Mouse (Mus musculus) urinary bladder, postnatal 10 days (tissue): Measurements from ENCODE around the gene Bcap29.
"Not testable (repeated sequence)": the region's sequence is repeated elsewhere in the genome, so short reads cannot be mapped to it uniquely, and the experiment has no call there.

Experiments
- DNase-seq: peaks from one replicate; pipeline ENCODE4 v3.0.0; 2022; ENCODE audit warnings: low spot score

Gene Bcap29

GRCm38 (mm10) chr12:31578691-31579476 lies 55.6 kb downstream of the Bcap29 start:
- no peak for DNase-seq

DNA sequence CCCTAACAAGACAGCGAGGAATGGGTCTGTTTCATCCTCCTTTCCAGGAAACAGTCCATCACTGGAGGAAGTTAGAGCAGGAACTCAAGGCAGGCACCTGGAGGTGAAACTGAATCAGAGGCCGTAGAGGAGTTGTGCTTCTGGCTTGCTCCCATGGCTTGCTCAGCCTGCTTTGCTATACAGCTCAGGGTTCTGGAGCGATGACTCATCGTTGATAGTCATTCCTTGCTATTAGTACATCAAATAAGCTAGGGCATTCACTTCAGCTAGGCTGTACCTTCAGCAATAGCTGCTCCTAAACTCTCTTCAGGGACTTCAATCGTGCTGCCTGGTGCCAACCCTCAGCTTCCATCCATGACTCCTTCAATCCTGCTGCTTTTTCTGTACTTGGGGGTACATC lies 60.0 kb downstream of the Bcap29 start:
- no peak for DNase-seq

DNA sequence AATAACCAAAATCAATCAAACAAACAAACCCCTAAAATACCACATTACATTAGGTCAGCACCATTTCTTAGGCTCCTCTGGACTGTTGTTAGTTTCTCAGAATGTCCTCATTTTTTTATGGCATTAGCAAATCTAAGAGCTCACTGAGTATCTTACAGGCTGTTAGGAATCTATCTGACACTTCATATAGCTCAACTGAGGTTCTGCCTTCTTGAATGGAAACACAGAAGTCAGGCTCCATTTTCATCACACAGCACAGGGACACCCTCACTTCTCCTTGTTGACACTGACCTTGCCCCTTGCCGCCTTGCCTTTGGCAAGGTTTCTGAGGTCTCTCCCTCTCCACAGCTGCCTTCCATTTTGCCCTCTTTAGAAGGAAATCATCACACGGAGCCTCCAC lies 64.7 kb downstream of the Bcap29 start:
- DNase-seq: no peak

DNA sequence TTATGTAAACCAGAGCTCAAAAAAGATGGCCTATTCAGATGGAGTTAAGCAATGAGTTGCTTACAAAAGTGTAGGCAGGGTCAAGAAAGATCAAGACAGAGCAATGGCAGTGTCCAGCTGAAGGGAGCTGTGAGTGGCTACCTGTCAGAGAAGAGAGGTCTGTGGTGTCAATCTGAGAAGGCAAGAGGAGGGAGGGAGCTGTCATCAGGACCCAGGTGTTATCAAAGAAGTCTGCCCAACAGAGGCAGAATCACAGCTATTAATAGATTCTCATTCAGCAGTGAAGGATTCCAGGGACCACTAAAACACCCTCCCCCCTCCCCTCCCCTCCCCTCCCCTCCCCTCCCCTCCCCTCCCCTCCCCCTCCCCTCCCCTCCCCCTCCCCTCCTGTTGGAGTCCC lies 65.8 kb downstream of the Bcap29 start:
- no peak for DNase-seq

GRCm38 (mm10) chr12:31567535-31567934 lies 66.9 kb downstream of the Bcap29 start:
- not testable (repeated sequence) for DNase-seq

- no peak for DNase-seq
Measured at GRCm38 (mm10) chr12:31560712-31561111, 73.7 kb downstream of the Bcap29 start.

DNA sequence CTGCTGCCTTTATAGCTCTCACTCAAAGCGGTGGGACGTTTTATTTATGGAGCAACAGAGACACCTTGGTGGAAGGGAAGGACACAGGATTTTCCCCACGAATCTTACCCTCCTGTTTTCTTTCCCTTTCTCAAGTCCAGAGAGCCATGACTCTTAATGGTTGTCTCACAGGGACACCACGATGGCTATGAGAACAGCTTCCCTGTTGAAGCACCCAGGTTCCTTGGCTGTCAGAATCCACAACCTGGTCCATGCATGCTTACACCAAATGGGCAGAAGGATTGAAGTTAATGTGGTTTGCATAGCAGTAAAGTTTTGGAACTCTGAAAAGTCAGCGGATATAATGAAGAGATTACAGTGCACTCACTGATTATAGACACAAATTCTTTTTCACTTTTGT lies 74.5 kb downstream of the Bcap29 start:
- no peak for DNase-seq

GRCm38 (mm10) chr12:31554371-31554770 lies 80.1 kb downstream of the Bcap29 start:
- DNase-seq: no peak

GRCm38 (mm10) chr12:31551252-31551651 lies 83.2 kb downstream of the Bcap29 start:
- no peak for DNase-seq

DNA sequence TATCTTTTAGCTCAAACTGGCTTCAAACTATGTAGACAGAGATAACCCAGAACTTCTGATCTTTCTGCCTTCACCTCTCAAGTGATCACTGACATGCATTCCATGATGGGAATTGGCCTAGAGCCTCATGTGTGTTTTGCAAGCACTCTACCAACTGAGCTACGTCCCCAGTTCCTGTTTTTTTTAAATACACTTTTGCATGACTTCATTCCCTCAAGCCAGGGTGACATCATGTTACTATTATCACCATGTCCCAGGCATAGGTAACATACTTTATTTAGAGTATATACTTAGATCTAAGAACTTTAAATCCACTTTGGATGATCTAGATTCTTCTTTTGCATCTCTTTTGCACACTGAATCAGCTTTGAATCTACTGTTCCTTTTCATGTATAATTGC lies 88.4 kb downstream of the Bcap29 start:
- no peak for DNase-seq

DNA sequence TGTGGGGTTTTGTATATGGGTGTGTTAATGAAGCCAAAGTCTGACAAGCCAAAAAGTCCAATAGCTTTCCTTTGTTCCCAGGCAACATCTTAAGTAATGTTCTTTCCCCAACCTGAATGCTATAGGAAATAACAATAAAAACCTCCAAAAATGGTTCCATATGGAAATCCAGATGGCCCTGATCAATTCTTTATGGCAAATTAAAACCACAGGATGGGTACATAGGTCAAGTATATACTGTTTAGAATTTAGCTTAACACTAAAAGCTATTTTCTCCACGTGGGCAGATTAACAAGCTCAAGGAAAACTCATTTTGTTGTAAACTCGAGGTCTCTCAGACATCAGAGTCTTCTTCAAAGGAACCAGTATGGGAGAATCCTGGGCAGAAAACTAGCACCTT lies 89.2 kb downstream of the Bcap29 start:
- DNase-seq: no peak

DNA sequence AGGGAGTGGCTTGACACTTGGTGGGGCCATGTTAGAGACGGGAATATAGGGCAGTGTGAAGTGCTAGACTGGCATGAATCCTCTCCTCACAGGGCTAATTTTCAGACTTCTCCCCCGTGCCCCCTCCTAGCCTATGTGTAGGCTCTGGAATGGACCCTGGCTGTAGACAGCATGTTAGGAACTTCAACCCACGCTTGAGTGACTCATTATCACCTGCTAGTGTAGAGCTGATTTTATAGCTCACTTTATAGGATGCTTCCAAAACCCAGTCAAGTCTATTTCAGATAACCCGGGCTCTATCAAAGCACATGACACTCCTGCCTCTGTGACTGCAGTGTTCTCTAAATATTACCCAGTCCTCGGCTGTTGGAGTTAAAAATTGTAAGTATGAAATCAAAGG lies 92.9 kb downstream of the Bcap29 start:
- no peak for DNase-seq
